Mouse (Mus musculus): ENCODE measurements around the gene Tspan17.
"Not testable (repeated sequence)": the region's sequence is repeated elsewhere in the genome, so short reads cannot be mapped to it uniquely, and the experiment has no call there.

Tspan17 gene

DNA sequence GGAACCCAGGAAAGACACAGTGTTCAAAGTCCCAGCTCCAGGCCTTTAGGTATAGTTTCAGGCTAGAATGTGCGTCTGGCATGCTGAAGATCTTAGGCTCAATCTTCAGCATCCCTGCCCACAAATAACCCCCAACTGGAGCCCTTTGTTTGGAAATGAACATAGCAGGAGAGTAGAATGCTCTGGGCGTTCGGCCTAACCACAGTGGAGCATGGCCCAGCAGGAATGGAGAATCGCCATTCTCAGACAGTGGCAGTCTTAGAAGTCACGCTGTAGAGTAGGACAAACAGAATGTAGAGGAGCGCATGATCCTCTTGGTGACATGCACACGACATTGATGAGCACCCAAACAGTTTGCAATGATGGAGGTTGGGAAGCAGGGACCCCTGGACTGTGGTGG lies 28.3 kb upstream of the Tspan17 start:
- no peak for DNase-seq (ENCODE audit: low spot score)

DNA sequence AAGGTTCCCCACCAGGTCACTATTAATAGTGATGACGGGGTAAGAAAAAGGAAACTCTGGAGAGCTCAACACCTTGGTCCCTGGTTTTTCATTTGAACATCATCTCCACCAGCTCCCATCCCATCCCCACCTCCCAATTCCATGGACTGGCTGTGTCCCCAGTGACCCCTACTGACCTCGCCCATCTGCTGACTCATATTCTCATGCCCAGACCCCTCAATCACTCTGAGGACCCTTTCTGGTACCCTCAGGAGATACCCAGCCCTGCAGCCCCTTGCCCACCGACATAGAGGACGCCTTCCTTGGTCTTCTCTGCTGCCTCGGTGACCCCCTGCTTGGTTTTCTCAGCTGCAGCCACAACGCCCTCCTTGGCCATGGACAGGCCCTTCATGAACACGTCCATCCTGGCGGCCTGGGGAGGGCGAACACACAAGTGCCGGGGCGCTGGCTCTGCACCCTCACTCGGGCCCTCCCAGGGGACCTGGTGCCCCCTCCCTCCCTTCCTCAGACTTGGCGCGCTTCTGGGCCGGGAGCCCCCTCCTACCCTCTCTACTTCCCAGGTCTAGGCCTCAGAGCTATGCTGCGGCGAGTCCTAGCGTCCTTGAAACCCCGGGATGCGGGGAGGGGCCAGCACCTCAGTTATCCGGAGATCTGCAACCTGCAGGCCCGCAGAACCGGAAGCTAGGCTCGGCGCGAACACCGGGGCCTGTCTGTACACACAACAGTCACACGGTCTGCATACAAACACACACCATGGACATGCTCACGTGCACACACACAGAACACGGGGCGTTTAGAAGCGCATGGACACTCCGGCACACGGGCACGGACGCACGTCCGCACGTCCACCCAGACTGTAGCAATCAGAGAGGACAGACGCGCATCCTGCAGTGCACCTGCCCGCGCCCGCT lies 23.6 kb upstream of the Tspan17 start:
- no peak for DNase-seq (ENCODE audit: low spot score)

DNA sequence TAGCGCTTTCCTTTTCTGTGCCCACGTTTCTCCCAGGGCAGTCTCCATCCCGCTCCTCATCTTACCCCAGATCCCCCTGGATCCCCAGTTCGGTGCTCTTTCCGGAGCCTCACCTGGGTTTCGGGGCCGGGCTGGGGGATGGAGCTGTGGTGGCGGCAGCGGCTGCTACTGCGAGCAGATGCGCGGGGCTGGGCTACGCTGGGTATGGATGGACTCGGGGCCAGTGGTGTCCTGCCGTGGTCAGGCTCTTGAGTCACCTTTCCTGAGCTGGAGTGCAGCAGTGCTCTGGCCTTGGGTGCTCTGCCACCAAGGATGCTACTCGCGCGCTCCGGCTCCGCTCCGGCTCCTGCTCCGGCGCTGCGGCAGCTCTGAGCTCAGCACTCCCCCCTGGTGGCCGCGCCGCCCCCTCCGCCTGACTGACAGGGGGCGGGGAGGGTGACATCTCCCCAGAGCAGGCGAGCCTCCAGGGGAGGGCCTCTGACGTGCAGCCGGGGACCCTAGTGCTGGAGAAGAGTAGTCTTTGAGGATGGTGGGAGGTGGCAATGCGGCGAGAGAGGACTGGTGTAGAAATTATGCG lies 22.9 kb upstream of the Tspan17 start, which contains the start of gene Sncb:
TSS of gene Sncb (minus strand) at position 404 of the 577 bp plus-strand sequence.
- peak; percentile 6 for DNase-seq (ENCODE audit: low spot score)

DNA sequence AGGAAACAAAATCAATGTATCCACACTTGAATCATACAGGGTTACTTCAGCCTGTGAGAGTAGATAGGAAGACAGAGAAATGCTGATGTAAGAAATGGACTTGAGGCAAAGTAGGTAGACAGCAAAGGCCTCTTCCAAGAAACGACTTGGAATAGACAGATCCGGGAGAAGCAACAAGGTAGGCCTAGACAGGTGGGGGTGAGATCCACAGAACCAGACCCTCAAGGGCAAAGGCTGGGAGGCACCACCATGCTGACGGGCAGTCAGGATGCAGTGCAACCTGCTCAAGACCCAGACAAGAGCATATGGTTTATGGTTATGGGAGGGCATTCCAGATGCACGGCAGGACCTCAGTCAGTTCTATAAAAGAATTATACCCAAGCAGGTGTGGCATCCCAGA lies 22.2 kb upstream of the Tspan17 start:
- DNase-seq (ENCODE audit: low spot score), result no peak

DNA sequence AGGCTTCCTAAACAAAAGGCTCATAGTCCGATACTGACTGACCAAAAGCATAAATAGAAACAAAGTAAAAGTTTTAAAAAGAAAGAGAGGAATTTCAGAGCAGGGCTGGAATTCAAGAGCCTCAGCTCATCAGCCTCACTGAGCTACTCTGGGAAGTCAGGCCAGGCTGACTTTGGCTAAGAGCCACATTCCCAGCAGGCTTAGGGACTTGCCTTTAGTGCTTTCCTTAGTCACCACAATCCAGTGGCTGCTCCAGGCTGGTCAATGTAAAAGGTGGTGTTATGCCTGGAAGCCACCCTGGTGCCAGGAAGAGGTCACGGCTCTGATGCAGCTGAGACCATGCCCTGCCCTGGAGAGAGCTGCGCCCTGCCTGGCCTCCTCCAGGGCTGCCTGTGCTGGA lies 8.6 kb upstream of the Tspan17 start:
- DNase-seq (ENCODE audit: low spot score), result no peak

DNA sequence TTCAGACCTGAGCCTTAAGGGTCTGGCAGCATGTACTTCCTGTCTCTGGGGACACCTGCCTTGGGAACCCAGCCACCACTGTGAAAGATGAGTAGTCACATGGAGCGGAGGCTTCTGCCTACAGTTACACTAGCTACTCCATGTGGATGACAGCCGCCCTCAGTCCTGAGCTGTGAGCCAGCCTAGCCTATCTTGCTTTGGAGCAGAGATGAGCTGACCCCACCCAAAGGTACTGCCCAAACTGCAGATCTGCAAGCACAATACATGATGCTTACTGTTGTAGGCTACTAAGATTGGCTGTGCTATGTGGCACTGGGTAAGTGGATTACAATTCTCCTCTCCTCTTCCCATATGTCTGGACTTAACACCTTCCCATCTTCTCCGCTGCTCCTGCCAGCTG lies 8.1 kb upstream of the Tspan17 start:
- DNase-seq (ENCODE audit: low spot score), result no peak

DNA sequence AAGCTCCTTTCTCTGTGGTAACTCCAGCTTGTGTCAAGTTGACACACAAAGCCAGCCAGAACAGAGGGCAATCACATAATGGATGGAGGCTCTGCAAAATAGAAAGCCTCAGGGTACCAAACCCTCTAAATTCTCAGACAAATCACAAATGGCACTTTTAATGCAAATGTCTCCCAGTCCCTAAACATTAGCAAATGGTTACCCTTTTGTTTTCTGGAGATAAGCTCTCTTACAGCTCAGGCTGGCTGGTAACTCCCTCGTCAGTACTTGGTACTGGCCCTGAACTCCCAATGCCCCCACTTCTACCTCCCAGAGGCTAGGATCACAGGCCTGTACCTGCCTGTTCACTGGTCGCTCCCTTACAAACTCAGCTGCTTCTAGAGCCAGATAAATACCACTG lies 5.9 kb upstream of the Tspan17 start:
- DNase-seq (ENCODE audit: low spot score), result no peak

DNA sequence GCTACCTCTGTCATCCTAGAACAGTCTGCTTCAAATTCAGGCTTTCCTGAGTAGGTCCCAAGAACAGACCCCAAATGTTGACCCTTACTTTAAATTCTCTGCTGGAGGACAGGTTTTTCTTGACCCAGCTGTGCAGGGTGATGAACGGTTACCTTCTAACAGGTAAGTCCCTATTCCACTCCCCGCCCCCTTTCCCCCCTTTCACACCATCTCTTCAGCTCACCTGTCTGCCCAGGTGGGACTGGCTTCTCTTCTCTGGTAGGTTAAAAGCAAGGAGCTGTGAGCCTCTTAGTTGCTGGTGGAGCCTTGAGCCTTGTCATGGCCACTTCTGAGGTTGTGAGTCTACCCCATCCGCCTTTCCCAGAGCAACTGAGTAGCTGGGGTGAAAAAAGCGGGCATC lies 5.5 kb upstream of the Tspan17 start, which contains the start of gene Eif4e1b:
TSS of gene Eif4e1b (plus strand) at position 301 of the 400 bp plus-strand sequence.
- no peak for DNase-seq (ENCODE audit: low spot score)

DNA sequence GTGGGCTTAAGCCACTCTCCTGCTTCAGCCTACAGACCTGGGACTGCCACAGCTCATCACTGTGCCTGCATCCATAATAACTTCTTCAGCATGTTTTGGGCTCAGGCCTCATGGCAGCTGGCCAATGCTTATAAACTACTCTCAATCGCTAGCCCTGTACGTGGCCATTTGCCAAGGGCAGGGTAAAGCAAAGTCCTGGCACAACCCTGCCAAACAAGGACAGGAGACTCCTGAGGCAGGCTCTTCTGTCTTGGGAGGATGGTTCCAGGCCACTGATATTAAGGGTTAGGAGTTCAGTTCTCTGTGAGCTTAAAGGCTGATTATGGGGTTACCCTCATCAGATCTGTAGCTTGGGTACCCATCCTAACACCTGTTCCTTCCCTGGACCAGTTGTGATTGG lies 1.6 kb upstream of the Tspan17 start:
- DNase-seq (ENCODE audit: low spot score), result not testable (repeated sequence)

DNA sequence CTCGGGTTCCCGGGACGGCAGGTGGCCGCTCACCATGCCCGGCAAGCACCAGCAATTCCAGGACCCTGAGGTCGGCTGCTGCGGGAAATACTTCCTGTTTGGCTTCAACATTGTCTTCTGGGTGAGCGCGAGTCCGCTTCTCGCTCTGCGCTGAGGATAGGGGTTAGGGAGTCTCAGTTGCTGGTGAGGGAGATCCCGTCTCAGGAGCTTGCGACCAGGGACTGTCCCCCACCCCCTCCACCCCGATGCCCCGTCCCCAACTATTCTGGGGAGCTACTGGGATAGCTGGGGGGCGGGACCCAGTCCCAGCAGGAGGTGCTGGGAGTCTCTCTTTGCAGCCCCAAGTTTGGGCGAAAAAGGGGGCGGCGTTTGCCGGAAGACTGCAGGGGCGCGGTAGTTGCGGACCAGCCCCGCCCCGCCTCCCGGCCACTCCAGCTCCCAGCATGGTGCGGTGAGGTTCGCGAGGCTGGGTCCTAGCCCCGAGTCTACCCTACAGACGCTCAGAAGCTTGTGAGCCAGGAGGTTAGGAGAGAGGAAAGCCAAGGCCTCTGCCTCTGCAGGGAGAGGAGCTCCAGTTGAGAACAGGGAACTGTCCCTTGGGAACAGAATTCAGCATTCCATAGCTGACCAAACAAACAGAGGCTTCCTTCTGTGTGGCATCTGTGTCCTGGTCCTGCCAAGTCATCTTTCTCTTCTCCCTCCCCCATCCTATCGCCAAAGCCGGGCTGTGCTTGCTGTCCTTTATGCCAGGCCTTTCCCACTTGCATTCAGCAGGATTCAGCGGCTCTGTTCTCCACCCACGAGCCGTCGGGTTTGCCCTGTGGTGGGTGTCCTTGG lies 602 bp downstream of the Tspan17 start:
- DNase-seq (ENCODE audit: low spot score), result no peak

DNA sequence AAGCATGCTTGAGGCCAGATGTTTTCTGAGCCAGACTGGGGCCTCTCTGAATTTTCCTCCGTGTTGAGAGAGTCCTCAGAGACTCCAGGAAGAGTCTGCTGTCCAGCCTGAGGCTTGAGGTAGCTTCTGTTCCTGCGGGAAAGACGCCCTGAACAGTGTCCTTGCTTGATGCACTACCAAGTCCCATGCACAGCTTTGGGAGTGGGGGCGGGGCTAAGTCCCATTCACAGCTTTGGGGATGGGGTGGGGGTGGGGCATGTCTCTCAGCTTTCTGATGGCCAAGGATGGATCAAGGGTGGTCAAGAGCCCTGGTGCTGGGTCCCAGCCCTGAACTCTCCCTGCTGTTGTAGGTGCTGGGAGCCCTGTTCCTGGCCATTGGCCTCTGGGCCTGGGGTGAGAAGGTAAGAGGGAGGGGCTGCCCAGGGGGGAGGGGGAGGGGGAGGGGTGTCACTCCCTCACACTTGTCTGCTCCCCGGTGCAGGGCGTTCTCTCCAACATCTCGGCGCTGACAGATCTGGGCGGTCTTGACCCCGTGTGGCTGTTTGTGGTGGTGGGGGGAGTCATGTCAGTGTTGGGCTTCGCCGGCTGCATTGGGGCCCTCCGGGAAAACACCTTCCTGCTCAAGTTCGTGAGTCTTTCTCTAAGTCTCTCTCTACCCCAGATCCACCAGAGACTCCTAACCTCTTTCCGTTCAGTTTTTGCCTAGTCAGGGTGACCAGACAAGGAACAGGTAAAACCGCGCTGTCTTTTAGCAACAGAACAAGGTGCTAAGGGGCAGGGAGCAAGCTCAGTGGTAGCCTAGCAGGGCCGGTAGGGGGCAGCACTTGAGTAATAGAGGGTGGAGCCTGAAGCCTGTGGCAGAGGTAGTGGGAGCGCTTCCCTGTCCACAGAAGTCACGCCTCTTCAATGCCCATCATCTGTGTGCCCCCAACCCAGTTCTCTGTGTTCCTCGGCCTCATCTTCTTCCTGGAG lies 3.4 kb downstream of the Tspan17 start:
- no peak for DNase-seq (ENCODE audit: low spot score)

DNA sequence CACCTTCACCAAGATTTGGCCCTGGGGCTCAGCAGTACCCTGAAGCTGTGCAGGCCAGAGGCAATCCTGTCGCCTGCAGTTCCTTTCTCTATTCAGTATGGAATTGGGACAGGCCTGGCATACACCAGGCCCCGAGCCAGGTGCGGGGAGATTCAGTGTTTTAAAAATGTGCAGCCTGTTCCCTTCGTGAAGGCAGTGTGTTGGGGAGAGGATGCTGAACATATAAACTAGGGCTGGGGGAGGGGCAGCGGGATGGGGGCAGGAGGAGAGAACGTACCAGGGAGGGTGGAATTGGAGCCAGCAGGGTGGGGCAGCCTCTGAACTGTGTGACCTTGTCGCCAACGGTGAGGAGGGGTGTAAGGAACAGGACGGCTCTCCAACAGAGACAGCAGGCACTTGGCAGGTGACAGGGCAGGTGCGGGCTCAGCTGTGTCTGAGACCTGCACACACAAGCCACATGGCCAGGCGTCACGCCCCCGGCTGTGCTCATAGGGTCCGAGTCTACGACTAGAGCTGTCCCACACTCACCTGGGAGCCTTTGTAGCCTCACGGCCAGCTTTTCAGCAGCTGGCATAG lies 4.9 kb downstream of the Tspan17 start:
- no peak for DNase-seq (ENCODE audit: low spot score)

DNA sequence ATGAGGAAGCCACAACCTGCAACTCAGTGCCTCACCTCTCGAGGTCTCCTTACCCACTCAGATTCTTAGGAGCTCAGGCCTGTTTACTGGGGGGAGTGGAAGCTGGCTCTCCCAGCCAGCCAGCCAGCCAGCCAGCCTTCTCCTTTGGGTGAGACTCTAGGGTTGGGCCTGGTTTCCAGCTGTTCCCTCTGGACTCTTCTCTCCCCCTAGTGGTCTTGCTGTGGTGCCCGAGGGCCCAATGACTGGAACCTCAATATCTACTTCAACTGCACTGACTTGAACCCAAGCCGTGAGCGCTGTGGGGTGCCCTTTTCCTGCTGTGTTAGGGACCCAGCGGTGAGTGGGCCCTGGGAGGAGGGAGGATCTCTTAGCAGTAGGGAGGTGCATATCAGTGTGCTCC lies 5.7 kb downstream of the Tspan17 start:
- DNase-seq (ENCODE audit: low spot score), result no peak

DNA sequence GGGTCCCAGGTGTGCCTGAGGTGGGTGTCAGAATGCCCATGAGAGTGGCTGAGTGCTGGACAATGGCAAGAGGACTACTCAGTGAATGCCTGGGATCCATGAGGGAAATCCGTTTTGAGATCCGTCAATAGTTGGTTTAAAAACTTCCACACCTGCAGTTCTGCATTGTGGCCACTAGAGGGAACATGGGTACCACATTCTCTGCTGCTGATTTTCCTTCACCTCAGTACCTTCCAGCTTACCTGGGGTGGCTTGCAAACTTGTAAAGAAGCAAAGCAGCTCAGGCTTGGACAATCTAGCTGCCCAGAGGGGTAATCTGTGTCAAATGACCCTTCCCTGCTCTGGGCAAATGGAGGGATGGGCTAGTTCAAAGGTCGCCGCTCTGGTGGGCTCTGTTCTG lies 8.2 kb downstream of the Tspan17 start:
- no peak for DNase-seq (ENCODE audit: low spot score)

DNA sequence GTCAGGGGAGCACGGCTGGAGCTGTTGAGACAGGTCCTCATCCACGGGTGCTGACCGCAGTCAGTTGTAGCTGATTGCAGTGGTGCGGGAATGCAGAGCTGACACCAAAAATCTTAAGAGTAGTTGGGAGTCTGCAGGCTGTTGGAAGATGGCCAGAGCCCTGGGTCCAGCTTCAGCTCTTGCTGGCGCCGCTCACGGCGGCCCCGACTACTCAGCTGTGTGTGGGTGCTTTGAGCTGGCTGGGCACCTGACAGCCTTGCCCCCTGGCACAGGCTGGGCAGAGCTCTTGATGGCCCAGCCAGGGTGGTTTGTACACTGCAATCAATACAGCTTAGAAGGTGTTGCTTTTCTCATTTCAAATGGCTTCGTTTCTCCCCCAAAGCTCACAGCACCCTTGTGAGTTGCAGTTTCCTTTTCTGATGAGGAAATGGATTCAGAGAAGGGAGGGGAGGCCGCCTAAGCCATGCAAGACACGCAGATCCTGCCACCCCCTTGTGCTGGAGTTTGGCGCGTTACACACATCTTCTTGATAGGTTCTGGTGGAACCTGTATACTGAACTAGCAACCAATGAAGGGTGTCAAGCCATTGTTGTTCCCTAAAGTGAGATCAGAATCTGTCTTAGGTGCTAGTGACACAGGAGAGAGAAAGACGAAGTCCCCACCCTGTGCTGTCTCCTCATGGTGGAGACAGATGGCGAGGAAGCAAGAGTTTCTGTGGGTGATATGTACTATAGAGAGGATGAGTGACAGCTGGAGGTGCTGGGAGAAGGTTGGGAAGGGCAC lies 8.9 kb downstream of the Tspan17 start:
- no peak for DNase-seq (ENCODE audit: low spot score)

DNA sequence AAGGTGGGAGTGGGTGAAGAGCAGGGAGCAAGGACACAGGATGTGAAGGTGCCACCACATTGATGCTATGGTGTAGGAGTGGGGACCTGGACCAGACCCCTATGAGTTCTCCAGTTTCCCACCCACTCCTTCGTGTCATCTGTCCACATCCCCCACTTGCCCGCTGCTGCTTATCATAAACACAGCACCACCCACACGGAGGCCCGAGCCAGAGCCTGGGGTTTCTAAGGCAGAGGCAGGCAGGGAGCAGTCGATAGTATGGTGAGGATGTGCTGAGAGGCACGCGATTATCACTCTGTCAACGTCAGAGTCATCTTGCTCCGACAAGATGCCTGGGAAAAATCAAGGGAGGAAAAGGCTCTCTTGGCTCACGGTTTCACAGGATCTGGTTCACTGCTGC lies 9.6 kb downstream of the Tspan17 start:
- DNase-seq (ENCODE audit: low spot score), result no peak

DNA sequence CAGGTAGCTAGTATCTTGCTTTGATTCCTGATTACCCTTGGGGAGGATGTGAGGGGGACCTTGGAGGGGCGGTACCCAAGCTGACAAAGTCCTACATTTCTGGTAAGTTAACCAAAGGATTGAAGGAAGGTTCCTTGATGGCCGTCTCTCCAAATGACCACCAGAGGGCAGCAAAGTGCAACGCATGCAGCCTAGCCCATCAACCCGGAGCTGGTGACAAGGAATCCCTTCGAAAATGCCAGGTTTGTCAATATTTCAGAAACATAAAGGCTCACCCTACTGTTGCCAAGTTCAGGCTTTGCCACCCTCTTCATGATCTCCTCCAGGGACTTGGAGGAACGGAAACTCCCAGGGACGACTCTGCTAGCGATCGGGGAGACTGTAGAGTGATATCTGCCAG lies 10.5 kb downstream of the Tspan17 start:
- DNase-seq (ENCODE audit: low spot score), result peak; percentile 42

DNA sequence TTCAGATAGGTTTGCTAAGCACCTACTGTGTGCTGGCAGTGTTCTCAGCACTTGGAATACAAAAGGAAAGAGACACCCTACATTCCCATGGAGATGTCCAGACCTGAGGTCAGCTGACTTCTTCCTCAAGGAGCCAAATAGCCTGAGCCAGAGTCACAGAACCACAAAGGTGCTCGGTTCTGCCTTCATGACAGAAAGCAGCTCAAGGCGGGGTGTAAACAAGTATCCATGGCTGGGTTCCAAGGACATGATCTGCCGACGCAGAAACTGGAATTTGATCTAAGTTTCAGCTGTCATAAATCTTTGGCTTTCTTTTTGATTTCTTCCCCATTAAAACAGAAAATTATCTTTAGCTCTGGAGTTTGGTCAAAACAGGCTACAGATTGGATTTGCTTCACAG lies 11.0 kb downstream of the Tspan17 start:
- no peak for DNase-seq (ENCODE audit: low spot score)

DNA sequence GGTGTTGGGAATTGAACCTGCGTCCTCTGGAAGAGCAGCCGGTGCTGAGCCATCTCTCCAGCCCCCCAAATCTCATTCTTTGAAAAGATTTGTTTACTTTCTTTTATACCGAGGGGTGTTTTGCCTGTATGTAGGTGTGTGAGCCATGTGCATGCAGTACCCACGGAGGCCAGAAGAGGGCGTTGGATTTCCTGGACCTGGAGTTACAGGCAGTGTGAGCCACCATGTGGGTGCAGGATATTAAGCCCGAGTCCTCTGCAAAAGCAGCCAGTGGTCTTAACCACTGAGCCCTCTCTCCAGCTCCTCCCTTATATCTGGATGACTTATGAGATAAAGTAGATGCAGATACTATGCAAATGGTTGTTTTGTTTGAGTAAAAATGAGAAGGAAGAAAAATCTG lies 13.8 kb downstream of the Tspan17 start:
- no peak for DNase-seq (ENCODE audit: low spot score)

DNA sequence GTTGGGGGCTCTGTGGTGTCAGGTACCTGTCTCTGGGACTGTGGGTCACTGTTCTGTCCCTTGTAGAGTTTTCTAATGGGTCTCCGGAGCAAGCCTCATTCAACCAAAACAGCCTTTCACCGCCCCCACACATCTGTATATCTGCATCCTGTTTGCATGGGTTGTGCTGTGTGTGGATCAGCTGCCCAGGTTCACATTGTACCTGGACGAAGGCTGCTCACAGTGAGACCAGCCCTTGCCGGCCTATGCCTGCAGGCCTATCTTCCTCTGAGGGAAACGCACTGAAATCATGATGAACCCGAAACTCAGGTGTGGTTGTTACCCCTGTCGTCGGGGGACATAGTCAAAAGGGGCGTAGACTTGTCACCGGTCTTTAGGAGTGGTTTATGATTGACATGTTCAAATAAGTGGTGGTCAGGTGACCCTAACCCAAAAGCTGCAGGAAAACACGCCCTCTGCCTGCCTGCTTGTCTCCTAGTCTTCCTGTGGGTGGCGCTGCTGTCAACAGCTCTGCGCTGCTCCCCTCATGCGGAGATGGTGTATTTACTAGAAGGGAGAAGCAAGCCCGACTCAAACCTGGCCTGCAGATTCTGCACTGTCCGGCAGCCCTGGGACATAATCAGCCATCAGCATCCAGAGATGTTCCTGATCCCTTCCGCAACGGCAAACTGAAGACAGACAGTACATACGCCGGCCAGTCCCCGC lies 16.1 kb downstream of the Tspan17 start:
- DNase-seq (ENCODE audit: low spot score), result no peak

Data from spleen, adult 12 weeks (tissue).